Mouse (Mus musculus) small intestine, adult 2 months (tissue): ENCODE data around the gene Gm614.

Source experiments
- CTCF ChIP-seq: fragments of 200-500 bp; IDR thresholded peaks from 2 replicates; pipeline ENCODE4 v1.5.1; 2012; ENCODE audit warnings: low read depth, mild to moderate bottlenecking, control low read depth, inconsistent platforms, low read length, moderate library complexity, mixed read lengths; ENCODE audit not compliant: insufficient replicate concordance, insufficient read length; ENCODE audit errors: extremely low read depth
- POLR2A ChIP-seq: fragments of 200-500 bp; IDR thresholded peaks from 2 replicates; pipeline ENCODE4 v1.6.1; 2012; ENCODE audit warnings: low read depth, mild to moderate bottlenecking, control low read depth, inconsistent platforms, low read length, moderate library complexity

GRCm38 (mm10) chrX:101304646-101305045 lies 40.9 kb upstream of the Gm614 start:
- no peak for TF ChIP-seq CTCF
- no peak for TF ChIP-seq POLR2A
